Mouse (Mus musculus) liver, embryonic 13.5 days (tissue): Measurements from ENCODE around the gene Sbp. TPM values are rescaled to one million over a fixed set of nuclear protein-coding genes. Genes with fewer than 3 reads are reported as not detected.
A peak's percentile ranks its signal among the peaks of the same experiment; 100 is the strongest.
"Not testable (repeated sequence)": the region's sequence is repeated elsewhere in the genome, so short reads cannot be mapped to it uniquely, and the experiment has no call there.

Experiments
- ATAC-seq: fragments of 200-750 bp; cut with Nextera tagmentation; 2 replicates; pipeline ENCODE4 v1.8.0; 2017; ENCODE audit warnings: low read depth, mild to moderate bottlenecking, moderate number of reproducible peaks, moderate library complexity
- DNase-seq: peaks from one replicate; pipeline ENCODE4 v3.0.0; 2022
- H3K27ac ChIP-seq: fragments of 300-500 bp; sonication (generic); 2 replicates; pipeline ENCODE4 v1.5.1; 2015; ENCODE audit warnings: moderate library complexity, mild to moderate bottlenecking, inconsistent platforms
- H3K27me3 ChIP-seq: fragments of 300-500 bp; sonication (generic); 2 replicates; pipeline ENCODE4 v1.6.1; 2015; ENCODE audit warnings: mild to moderate bottlenecking, inconsistent platforms
- H3K36me3 ChIP-seq: fragments of 300-500 bp; sonication (generic); 2 replicates; pipeline ENCODE4 v1.6.1; 2015; ENCODE audit warnings: mild to moderate bottlenecking, inconsistent platforms
- H3K4me1 ChIP-seq: fragments of 300-500 bp; sonication (generic); replicated peaks from 2 replicates; pipeline ENCODE4 v1.6.1; 2015; ENCODE audit warnings: inconsistent platforms
- H3K4me2 ChIP-seq: fragments of 300-500 bp; sonication (generic); 2 replicates; pipeline ENCODE4 v1.6.1; 2015; ENCODE audit warnings: inconsistent platforms, mild to moderate bottlenecking, moderate library complexity
- H3K4me3 ChIP-seq: fragments of 300-500 bp; sonication (generic); replicated peaks from 2 replicates; pipeline ENCODE4 v1.5.1; 2015; ENCODE audit warnings: mild to moderate bottlenecking, inconsistent platforms
- H3K9ac ChIP-seq: fragments of 300-500 bp; sonication (generic); 2 replicates; pipeline ENCODE4 v1.6.1; 2015; ENCODE audit warnings: mild to moderate bottlenecking, inconsistent platforms
- H3K9me3 ChIP-seq: fragments of 300-500 bp; sonication (generic); replicated peaks from 2 replicates; pipeline ENCODE4 v1.6.1; 2016; ENCODE audit warnings: inconsistent platforms
- WGBS: fragments of 180-500 bp; shearing (Covaris S2); methylation state at CpG from one replicate; pipeline ENCODE4 v1.1.7; 2015; ENCODE audit not compliant: insufficient replicate concordance; 5-methylcytosine and 5-hydroxymethylcytosine counted together
- polyA plus RNA-seq: library from polyadenylated mRNA; unstranded; fragments of >200 nt; fragmentation: Nextera tagmentation; extraction: Ambion mirVana; gene quantifications from 2 replicates; pipeline ENCODE4 v1.2.1, GENCODE M21; 2015

Gene Sbp
- not detected in 2 replicates for polyA plus RNA-seq

DNA sequence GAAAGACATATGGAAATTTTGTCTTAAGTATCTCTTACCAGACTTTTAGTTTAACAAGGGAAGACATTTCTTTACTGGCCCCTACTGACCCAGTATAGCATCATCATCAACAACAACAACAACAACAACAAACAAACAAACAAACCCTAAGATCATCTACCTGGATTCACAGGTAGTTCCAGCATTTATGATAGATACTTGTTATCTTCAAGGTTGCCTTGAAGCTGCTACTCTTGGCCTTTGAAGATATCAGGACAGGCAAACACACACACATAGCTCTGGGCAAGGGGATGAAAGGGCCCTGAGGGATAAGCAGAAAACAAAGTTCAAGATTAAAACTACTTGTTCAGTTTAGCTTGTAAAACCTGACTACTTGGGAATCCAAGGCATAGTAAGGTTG lies at the start of gene Sbp:
TSS of gene Sbp (plus strand) at position 301 of the 400 bp plus-strand sequence.
- no peaks in the 10 kb centered on the region for H3K36me3 ChIP-seq
- DNase-seq = no peak
- no peak for ATAC-seq
- H3K9ac ChIP-seq = no peak within 1 kb of the TSS
- no peaks in the 10 kb centered on the region for H3K4me1 ChIP-seq
- no peak within 1 kb of the TSS for H3K4me2 ChIP-seq
- no peaks in the 10 kb centered on the region for H3K9me3 ChIP-seq
- H3K27me3 ChIP-seq = no peaks in the 10 kb centered on the region
- H3K27ac ChIP-seq = no peak within 1 kb of the TSS
- H3K4me3 ChIP-seq = no peak within 1 kb of the TSS

DNA sequence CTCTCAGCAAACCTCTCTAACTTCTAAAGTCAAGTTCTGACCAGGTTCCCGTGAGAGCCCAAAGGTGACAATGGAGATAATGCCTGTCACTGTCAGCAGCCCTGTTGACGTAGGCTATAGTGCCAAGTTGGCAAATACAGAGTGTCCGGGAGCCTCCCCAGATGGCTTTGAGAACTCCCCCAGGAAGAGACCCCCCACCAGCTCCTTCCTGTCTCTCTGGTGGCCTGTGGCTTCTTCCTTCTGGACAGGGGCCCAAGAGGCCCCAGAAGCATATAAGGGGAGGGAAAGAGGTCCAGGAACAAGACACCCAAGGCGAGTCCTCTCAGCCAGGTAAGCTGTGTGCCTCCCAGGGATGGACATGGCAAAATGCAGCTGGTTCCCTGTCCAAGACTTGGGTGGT lies 24.3 kb upstream of the Sbp start, which contains the start of gene Dcpp3:
TSS of gene Dcpp3 (plus strand) at position 301 of the 400 bp plus-strand sequence.
- not testable (repeated sequence) for DNase-seq, H3K4me1 ChIP-seq, H3K4me3 ChIP-seq, H3K9ac ChIP-seq, H3K27ac ChIP-seq, H3K27me3 ChIP-seq, H3K36me3 ChIP-seq, ATAC-seq, H3K9me3 ChIP-seq, H3K4me2 ChIP-seq
- WGBS = 35% methylated on average over 4 of the region's 4 CpGs

DNA sequence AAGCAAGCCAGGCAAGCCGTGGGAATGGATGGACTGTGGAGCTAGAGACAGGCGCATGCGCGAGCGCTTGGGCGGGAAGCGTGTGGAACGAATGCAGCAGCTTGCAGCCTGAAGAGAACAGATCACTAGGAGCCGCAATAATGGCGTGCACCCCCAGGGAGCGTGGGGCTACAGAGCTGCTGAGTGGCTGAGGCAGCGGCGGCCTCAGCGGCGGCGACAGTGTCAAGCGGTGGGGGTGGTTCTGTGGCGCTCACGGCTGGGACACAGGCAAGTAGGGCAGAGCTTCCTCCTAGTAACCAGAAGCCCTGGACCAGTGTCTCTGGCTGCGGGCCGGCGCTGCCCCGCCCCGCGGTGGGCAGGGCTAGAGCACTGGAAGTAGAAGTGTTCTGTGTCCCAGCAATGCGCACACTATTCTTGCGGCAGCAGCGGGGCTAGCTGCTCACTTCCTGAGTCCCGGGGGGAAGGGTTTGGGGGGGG lies 16.9 kb upstream of the Sbp start:
- peak; percentile 96 for ATAC-seq
- peak overlapping the region; percentile 62 for H3K4me3 ChIP-seq
- no peaks in the 10 kb centered on the region; the same call in 1 of the 2 replicates for H3K27me3 ChIP-seq
- H3K27ac ChIP-seq = peak overlapping the region; percentile 81
- under 1% methylated on average over 29 of the region's 29 CpGs for WGBS
- H3K4me2 ChIP-seq = peak overlapping the region; percentile 85
- DNase-seq = peak; percentile 78
- peaks cover 14% of the 10 kb centered on the region for H3K4me1 ChIP-seq
- H3K9ac ChIP-seq = peak overlapping the region; percentile 72
- H3K36me3 ChIP-seq = no peaks in the 10 kb centered on the region
- no peaks in the 10 kb centered on the region for H3K9me3 ChIP-seq

DNA sequence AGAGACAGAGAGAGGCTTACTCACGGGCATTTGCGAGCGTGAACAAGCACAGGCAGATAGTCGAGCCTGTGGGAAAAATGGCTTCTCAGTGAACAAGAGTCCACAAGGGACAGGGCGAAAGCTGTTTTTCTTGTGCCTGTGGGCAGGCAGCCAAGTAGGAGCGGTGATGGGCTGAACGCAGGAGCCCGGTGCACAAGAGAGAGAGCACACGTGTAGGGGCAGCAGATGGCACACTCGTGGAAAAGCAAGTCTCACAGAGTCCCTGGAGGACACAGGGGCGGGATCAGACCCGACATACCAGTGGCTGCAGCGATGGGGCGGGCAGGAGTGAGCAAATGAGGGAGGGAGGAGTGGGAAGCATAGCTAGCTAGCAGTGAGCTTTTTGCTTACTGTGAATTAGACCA lies 16.4 kb upstream of the Sbp start:
- peaks cover 14% of the 10 kb centered on the region for H3K4me1 ChIP-seq
- peak overlapping the region; percentile 62 for H3K4me3 ChIP-seq
- H3K36me3 ChIP-seq = no peaks in the 10 kb centered on the region
- H3K9ac ChIP-seq = peak overlapping the region; percentile 72
- WGBS = 1% methylated on average over 14 of the region's 14 CpGs
- H3K9me3 ChIP-seq = no peaks in the 10 kb centered on the region
- no peaks in the 10 kb centered on the region; the same call in 1 of the 2 replicates for H3K27me3 ChIP-seq
- peak; percentile 38 for DNase-seq
- H3K4me2 ChIP-seq = peak overlapping the region; percentile 85
- H3K27ac ChIP-seq = peak overlapping the region; percentile 81
- ATAC-seq = peak; percentile 59

DNA sequence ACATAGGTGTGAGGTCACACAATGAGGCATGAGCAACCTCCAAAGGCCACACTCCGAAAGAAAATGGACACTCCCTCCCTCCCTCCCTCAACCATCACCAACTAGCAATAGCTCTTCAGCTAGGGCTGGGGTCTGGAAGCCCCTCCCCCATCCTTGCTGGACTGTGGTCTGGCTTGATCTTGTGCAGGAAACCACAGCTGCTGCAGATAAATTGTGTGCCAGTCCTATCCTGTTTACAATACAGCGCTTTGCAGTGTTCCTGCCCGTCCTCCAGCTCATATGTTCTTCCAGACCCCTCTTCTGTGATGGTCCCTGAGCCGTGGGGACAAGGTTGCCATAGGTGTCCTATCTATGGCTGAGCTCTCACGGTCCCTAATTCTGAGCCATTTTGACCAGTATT lies 10.3 kb upstream of the Sbp start:
- DNase-seq (no peak), ATAC-seq (no peak)
- no peaks in the 10 kb centered on the region for H3K36me3 ChIP-seq
- H3K9ac ChIP-seq = no peak overlapping the region
- H3K4me2 ChIP-seq = no peak overlapping the region
- no peak overlapping the region for H3K4me3 ChIP-seq
- H3K27me3 ChIP-seq = no peaks in the 10 kb centered on the region
- no peaks in the 10 kb centered on the region for H3K4me1 ChIP-seq
- no peaks in the 10 kb centered on the region for H3K9me3 ChIP-seq
- no peak overlapping the region for H3K27ac ChIP-seq
- 18% methylated on average over 5 of the region's 5 CpGs for WGBS

DNA sequence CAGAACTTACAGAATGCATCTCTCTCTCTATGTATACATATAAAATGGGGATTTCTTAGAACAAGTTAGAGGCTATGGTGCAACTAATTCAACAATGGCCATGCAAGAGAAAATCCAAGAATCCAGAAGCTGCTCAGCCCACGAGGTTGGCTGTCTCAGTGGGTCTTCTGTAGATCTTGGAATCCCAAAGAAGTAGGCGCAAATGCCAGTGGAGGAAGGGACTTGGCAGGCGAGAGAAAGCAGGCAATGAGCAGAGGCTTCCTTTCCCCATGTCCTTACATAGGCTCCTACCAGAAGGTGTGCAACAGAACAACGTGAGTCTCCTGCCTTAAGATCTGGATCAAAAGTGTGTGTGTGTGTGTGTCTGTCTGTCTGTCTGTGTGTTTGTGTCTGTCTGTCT lies 6.0 kb downstream of the Sbp start:
- DNase-seq, H3K4me1 ChIP-seq, H3K27me3 ChIP-seq, H3K4me2 ChIP-seq, H3K27ac ChIP-seq, H3K9me3 ChIP-seq, H3K36me3 ChIP-seq, H3K4me3 ChIP-seq, ATAC-seq, H3K9ac ChIP-seq: not testable (repeated sequence)
- WGBS = 51% methylated on average over 4 of the region's 4 CpGs

DNA sequence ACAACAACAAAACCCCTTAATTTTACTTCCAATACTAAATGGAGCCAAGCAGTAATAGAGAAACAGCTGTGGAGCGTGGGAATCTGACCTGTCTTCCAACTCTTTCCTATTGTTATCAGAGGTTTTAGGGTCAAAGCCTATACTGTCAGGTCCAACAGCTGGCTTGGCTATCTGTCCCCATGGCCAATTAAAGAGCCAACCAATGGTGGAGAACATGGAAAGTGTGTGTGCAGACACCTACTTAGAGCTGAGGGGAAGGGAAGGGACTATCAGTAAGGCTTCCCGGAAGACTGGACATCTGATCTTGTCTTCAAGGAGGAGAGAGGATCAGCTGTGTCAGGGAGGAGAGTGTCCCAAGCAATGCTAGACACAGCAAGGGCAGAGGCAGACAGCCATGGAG lies 7.6 kb downstream of the Sbp start:
- DNase-seq = no peak
- no peak for ATAC-seq
- 62% methylated on average over 2 of the region's 2 CpGs for WGBS
- Histone ChIP-seq H3K36me3 (no peaks in the 10 kb centered on the region), H3K4me3 (no peak overlapping the region), H3K9me3 (no peaks in the 10 kb centered on the region), H3K27ac (no peak overlapping the region), H3K4me1 (no peaks in the 10 kb centered on the region), H3K9ac (no peak overlapping the region), H3K4me2 (no peak overlapping the region), H3K27me3 (no peaks in the 10 kb centered on the region)

DNA sequence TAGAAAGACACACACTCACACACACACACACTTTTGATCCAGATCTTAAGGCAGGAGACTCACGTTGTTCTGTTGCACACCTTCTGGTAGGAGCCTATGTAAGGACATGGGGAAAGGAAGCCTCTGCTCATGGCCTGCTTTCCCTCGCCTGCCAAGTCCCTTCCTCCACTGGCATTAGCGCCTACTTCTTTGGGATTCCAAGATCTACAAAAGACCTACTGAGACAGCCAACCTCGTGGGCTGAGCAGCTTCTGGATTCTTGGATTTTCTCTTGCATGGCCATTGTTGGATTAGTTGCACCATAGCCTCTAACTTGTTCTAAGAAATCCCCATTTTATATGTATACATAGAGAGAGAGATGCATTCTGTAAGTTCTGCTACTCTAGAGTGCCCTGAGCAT lies 9.4 kb downstream of the Sbp start:
- not testable (repeated sequence) for H3K27ac ChIP-seq, DNase-seq, H3K27me3 ChIP-seq, H3K9me3 ChIP-seq, H3K4me1 ChIP-seq, ATAC-seq, H3K4me2 ChIP-seq, H3K36me3 ChIP-seq, H3K4me3 ChIP-seq, H3K9ac ChIP-seq
- 51% methylated on average over 4 of the region's 4 CpGs for WGBS

DNA sequence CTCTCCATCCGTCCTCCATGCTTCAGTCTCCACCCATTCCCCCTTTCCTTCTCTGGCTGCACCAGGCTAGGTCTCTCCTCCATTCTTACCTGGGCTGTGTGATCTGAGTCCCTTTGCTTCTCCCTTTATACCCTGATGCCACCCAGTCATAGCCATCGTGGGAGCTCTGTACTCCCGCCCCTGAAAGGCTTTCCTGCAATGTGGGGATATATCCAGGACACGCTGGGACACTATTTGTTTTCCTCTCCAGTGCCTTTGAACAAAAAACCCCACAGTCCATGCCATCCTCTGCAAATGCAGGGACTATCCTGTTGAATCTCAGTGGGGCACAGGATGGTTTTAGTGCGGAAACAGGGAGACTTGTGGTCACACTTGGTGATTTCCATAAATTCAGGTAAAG lies 13.7 kb downstream of the Sbp start, which contains the start of gene Sbpl:
TSS of gene Sbpl (minus strand) at position 101 of the 400 bp plus-strand sequence.
- 63% methylated on average over 5 of the region's 5 CpGs for WGBS
- H3K4me1 ChIP-seq = no peaks in the 10 kb centered on the region
- H3K36me3 ChIP-seq = no peaks in the 10 kb centered on the region
- H3K9me3 ChIP-seq = no peaks in the 10 kb centered on the region
- no peak within 1 kb of the TSS for H3K4me2 ChIP-seq
- ATAC-seq (no peak), DNase-seq (no peak)
- no peak within 1 kb of the TSS for H3K9ac ChIP-seq
- H3K4me3 ChIP-seq = no peak within 1 kb of the TSS
- no peak within 1 kb of the TSS for H3K27ac ChIP-seq
- H3K27me3 ChIP-seq = no peaks in the 10 kb centered on the region

DNA sequence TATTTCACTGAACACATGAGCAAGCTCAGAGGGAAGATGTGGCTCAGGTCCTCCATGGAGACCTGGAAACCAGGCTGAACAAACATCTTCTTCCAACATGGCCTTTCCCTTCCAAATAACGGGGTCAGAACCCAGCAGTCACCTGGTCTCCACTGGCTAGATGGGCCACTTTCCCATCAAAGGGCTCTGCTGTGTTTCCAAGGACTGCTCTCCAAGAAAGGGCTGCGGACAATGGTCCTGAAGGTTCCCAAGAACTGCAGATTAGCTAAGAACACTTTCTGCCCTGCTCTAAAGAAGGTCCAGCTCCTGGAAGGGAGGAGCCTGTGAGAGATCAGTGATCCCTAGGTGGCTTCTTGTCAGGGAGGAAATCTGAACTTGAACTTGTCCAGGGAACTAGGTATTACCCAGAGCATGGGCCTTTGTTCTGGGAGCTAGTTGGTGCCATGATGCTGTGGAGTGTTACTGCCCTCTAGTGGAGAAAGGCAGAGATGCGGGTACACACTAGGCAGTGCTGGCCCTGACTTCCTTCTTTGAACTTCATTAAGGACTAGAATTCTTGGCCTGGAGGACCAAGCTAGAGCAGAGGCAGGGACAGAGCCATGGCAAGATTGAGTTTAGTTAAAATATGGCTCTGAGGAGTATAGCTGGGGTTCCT lies 18.7 kb downstream of the Sbp start:
- WGBS = 35% methylated on average over 3 of the region's 3 CpGs
- ATAC-seq (0 out of 2 replicates have a peak, but pooled peaks have one; percentile 51), DNase-seq (peak; percentile 34)
- no peaks in the 10 kb centered on the region for H3K9me3 ChIP-seq
- no peak overlapping the region for H3K4me2 ChIP-seq
- no peaks in the 10 kb centered on the region for H3K4me1 ChIP-seq
- no peak overlapping the region for H3K9ac ChIP-seq
- no peak overlapping the region for H3K27ac ChIP-seq
- no peaks in the 10 kb centered on the region for H3K27me3 ChIP-seq
- H3K36me3 ChIP-seq = no peaks in the 10 kb centered on the region
- H3K4me3 ChIP-seq = no peak overlapping the region

DNA sequence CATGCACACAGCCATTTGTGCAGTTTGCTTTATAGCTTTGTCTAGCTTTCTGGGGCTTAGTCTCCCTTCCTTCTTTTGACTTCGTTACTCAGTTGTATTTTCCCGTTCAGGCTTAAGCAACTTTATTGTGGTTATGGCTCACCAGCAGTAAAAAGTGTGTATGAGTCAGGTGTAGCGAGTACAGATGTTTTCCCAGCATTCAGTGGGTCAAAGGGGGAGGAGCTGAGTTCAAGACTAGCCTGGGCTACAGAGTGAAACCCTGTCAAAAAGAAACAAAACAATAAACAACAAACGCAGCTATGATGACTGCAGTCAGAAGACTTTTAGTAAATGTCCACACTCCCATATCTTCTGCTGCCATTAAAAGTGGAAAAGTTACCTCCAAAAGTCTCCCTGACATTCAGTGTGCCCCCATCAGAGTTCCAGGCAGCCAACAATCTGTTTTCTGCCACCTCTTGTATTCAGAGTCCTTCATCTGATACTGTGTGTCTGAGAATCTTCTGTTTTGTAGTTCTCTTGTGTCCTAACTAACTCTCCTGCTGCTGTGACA lies 20.2 kb downstream of the Sbp start:
- H3K27ac ChIP-seq = no peak overlapping the region
- H3K36me3 ChIP-seq = no peaks in the 10 kb centered on the region
- H3K4me3 ChIP-seq = no peak overlapping the region
- H3K9me3 ChIP-seq = no peaks in the 10 kb centered on the region
- H3K9ac ChIP-seq = no peak overlapping the region
- no peak overlapping the region for H3K4me2 ChIP-seq
- no peaks in the 10 kb centered on the region for H3K4me1 ChIP-seq
- H3K27me3 ChIP-seq = no peaks in the 10 kb centered on the region
- DNase-seq (no peak), ATAC-seq (no peak)
- WGBS = 49% methylated on average over 4 of the region's 4 CpGs
